Mouse (Mus musculus) urinary bladder, postnatal 14 days (tissue): Measurements from ENCODE around the gene Rexo1.

ENCODE experiments used
- DNase-seq: peaks from one replicate; pipeline ENCODE4 v3.0.0; 2021; ENCODE audit warnings: low spot score

Rexo1 gene

GRCm38 (mm10) chr10:80584642-80585552, 23.5 kb upstream of the Rexo1 start:
- no peak for DNase-seq

- DNase-seq = no peak
These were observed 22.7 kb upstream of the Rexo1 start for GRCm38 (mm10) chr10:80584045-80584488.

GRCm38 (mm10) chr10:80583047-80583446, 21.7 kb upstream of the Rexo1 start:
- no peak for DNase-seq

- peak; percentile 67 for DNase-seq
These were observed 17.6 kb upstream of the Rexo1 start for GRCm38 (mm10) chr10:80578911-80579310.

GRCm38 (mm10) chr10:80578131-80578750, 16.9 kb upstream of the Rexo1 start:
- DNase-seq = peak; percentile 87

- peak; percentile 99 for DNase-seq
These were observed 16.1 kb upstream of the Rexo1 start, which contains the start of gene Klf16 for GRCm38 (mm10) chr10:80577195-80578130. Gene Klf16 (minus strand): TSS chr10:80577321.

- DNase-seq = peak; percentile 65
These were observed 15.2 kb upstream of the Rexo1 start for GRCm38 (mm10) chr10:80576351-80577194.

GRCm38 (mm10) chr10:80575925-80576324, 14.6 kb upstream of the Rexo1 start:
- DNase-seq = no peak

- DNase-seq = no peak
These were observed 13.5 kb upstream of the Rexo1 start for GRCm38 (mm10) chr10:80574896-80575295.

GRCm38 (mm10) chr10:80573944-80574343, 12.6 kb upstream of the Rexo1 start:
- no peak for DNase-seq

- no peak for DNase-seq
These were observed 11.1 kb upstream of the Rexo1 start for GRCm38 (mm10) chr10:80572477-80572876.

- DNase-seq = no peak
These were observed 9.8 kb upstream of the Rexo1 start for GRCm38 (mm10) chr10:80570871-80571836.

- DNase-seq = no peak
These were observed 9.1 kb upstream of the Rexo1 start for GRCm38 (mm10) chr10:80570419-80570818.

GRCm38 (mm10) chr10:80569664-80570066, 8.3 kb upstream of the Rexo1 start:
- peak; percentile 65 for DNase-seq

- no peak for DNase-seq
These were observed 7.5 kb upstream of the Rexo1 start for GRCm38 (mm10) chr10:80568876-80569275.

- peak; percentile 88 for DNase-seq
These were observed 5.2 kb upstream of the Rexo1 start for GRCm38 (mm10) chr10:80566375-80567092.

- DNase-seq = no peak
These were observed 739 bp downstream of the Rexo1 start for GRCm38 (mm10) chr10:80560621-80561020.

- no peak for DNase-seq
These were observed 1.9 kb downstream of the Rexo1 start for GRCm38 (mm10) chr10:80559431-80559830.

- peak; percentile 75 for DNase-seq
These were observed 3.9 kb downstream of the Rexo1 start for GRCm38 (mm10) chr10:80557346-80557965.
